Mouse (Mus musculus) midbrain, embryonic 12.5 days (tissue): Measurements from ENCODE around the gene Prpf40b. TPM values are rescaled to one million over a fixed set of nuclear protein-coding genes. Genes with fewer than 3 reads are reported as not detected.
"Not testable (repeated sequence)": the region's sequence is repeated elsewhere in the genome, so short reads cannot be mapped to it uniquely, and the experiment has no call there.

ENCODE experiments used
- ATAC-seq: fragments of 200-750 bp; cut with Nextera tagmentation; 2 replicates; pipeline ENCODE4 v1.8.0; 2017; ENCODE audit warnings: low read depth, moderate TSS enrichment, moderate library complexity; ENCODE audit not compliant: low FRiP score
- H3K27ac ChIP-seq: fragments of 300-500 bp; sonication (generic); replicated peaks from 2 replicates; pipeline ENCODE4 v1.5.1; 2016; ENCODE audit warnings: mild to moderate bottlenecking
- H3K27me3 ChIP-seq: fragments of 300-500 bp; sonication (generic); 2 replicates; pipeline ENCODE4 v1.6.1; 2016; ENCODE audit warnings: mild to moderate bottlenecking
- H3K36me3 ChIP-seq: fragments of 300-500 bp; sonication (generic); 2 replicates; pipeline ENCODE4 v1.6.1; 2016
- H3K4me1 ChIP-seq: fragments of 300-500 bp; sonication (generic); 2 replicates; pipeline ENCODE4 v1.6.1; 2016
- H3K4me2 ChIP-seq: fragments of 300-500 bp; sonication (generic); replicated peaks from 2 replicates; pipeline ENCODE4 v1.6.1; 2016; ENCODE audit warnings: mild to moderate bottlenecking, moderate library complexity
- H3K4me3 ChIP-seq: fragments of 300-500 bp; sonication (generic); 2 replicates; pipeline ENCODE4 v1.5.1; 2016; ENCODE audit warnings: mild to moderate bottlenecking
- H3K9ac ChIP-seq: fragments of 300-500 bp; sonication (generic); replicated peaks from 2 replicates; pipeline ENCODE4 v1.6.1; 2016; ENCODE audit warnings: mild to moderate bottlenecking, moderate library complexity
- H3K9me3 ChIP-seq: fragments of 300-500 bp; sonication (generic); 2 replicates; pipeline ENCODE4 v1.6.1; 2016; ENCODE audit warnings: mild to moderate bottlenecking
- WGBS: fragments of 180-500 bp; shearing (Covaris S2); methylation state at CpG from one replicate; pipeline ENCODE4 v1.1.7; 2016; 5-methylcytosine and 5-hydroxymethylcytosine counted together
- polyA plus RNA-seq: library from polyadenylated mRNA; unstranded; fragments of >200 nt; fragmentation: Nextera tagmentation; extraction: Ambion mirVana; gene quantifications from 2 replicates; pipeline ENCODE4 v1.2.1, GENCODE M21; 2016

Prpf40b gene
- 75.9 and 78.1 TPM in 2 replicates for polyA plus RNA-seq

DNA sequence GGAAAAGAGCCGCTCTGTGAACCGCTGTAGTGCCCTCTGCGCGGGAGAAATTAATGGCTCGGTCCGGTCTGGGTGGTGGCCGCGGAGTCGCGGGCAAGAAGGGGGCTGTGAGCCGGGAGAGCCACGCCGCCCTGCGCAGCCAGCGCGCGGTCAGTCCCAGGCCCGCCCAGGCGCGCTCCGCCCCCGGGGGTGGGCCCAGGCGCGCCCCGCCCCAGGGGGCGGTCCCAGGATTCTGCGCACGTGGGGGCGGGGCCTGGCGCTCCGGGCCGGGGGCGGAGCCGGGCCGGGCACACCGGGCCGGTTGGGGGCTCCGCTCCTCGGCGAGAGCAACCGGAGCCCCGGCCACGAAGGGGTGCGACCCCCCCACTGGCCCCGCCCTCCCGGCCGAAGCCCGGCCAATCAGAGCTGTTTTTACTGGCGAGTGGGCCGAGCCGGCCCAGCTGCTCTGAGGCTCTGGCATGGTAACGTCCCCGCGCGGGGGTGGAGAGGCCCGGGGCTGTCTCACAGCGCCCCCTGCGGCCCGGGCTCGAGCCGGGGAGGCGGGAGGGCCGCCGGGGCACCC is at the start of gene Prpf40b:
TSS of gene Prpf40b (plus strand) at position 275 of the 562 bp plus-strand sequence.
- peak; percentile 97 for ATAC-seq
- peaks cover 17% of the 10 kb centered on the region for H3K4me1 ChIP-seq
- peak within 1 kb of the TSS; percentile 92 for H3K27ac ChIP-seq
- H3K4me3 ChIP-seq = peak within 1 kb of the TSS; percentile 71
- no peaks in the 10 kb centered on the region for H3K27me3 ChIP-seq
- H3K9me3 ChIP-seq = no peaks in the 10 kb centered on the region
- H3K9ac ChIP-seq = peak within 1 kb of the TSS; percentile 83
- H3K36me3 ChIP-seq = no peaks in the 10 kb centered on the region
- 1% methylated on average over 58 of the region's 64 CpGs for WGBS
- peak within 1 kb of the TSS; percentile 67 for H3K4me2 ChIP-seq

- Histone ChIP-seq H3K36me3 (peaks cover 77% of the 10 kb centered on the region), H3K4me1 (peaks cover 10% of the 10 kb centered on the region)
- not testable (repeated sequence) for H3K4me2 ChIP-seq, ATAC-seq, H3K4me3 ChIP-seq, H3K27ac ChIP-seq, H3K9ac ChIP-seq, H3K9me3 ChIP-seq, H3K27me3 ChIP-seq
- WGBS = 93% methylated on average over 6 of the region's 6 CpGs
These were observed 48.2 kb upstream of the Prpf40b start for GRCm38 (mm10) chr15:99246736-99247135.

DNA sequence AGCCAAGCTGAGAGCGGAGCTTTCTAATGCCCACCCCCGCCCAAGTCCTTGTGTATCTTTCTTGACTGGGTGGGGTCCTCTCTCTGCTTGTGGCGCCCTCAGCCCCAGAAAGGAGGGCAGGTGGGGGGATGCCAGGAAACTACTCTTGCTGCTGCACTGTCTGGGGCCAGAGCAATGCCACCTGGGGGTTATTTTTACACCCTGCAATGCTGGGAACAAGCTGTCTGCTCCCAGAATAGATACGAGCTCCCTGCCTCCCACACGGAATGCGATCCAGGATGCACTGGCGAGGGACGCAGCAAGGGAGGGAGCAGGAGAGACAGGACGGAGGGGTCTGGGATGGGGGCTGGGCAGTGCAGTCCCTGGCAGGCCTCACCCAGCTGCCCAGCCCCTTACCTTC is 45.9 kb upstream of the Prpf40b start:
- WGBS = 82% methylated on average over 9 of the region's 9 CpGs
- H3K36me3 ChIP-seq = peaks cover 56% of the 10 kb centered on the region
- H3K27me3 ChIP-seq = no peaks in the 10 kb centered on the region
- H3K4me3 ChIP-seq = no peak overlapping the region
- ATAC-seq = no peak
- no peak overlapping the region for H3K9ac ChIP-seq
- H3K27ac ChIP-seq = no peak overlapping the region
- peaks cover 20% of the 10 kb centered on the region for H3K4me1 ChIP-seq
- H3K4me2 ChIP-seq = no peak overlapping the region
- no peaks in the 10 kb centered on the region for H3K9me3 ChIP-seq

GRCm38 (mm10) chr15:99249938-99250337 is 44.9 kb upstream of the Prpf40b start:
- WGBS = 89% methylated on average over 11 of the region's 11 CpGs
- no peak for ATAC-seq
- Histone ChIP-seq H3K27ac (no peak overlapping the region), H3K9ac (no peak overlapping the region), H3K36me3 (peaks cover 46% of the 10 kb centered on the region), H3K4me2 (no peak overlapping the region; the same call in 1 of the 2 replicates), H3K27me3 (no peaks in the 10 kb centered on the region), H3K4me3 (no peak overlapping the region), H3K4me1 (peaks cover 20% of the 10 kb centered on the region), H3K9me3 (no peaks in the 10 kb centered on the region)

- H3K27ac ChIP-seq, H3K27me3 ChIP-seq, H3K9me3 ChIP-seq: not testable (repeated sequence)
- Histone ChIP-seq H3K4me3 (peak overlapping the region; percentile 62), H3K4me2 (peak overlapping the region; percentile 92), H3K9ac (peak overlapping the region; percentile 66), H3K4me1 (peaks cover 20% of the 10 kb centered on the region), H3K36me3 (peaks cover 36% of the 10 kb centered on the region)
- peak; percentile 44 for ATAC-seq
- WGBS = under 1% methylated on average over 14 of the region's 15 CpGs
These were observed 43.8 kb upstream of the Prpf40b start for GRCm38 (mm10) chr15:99251111-99251510.

GRCm38 (mm10) chr15:99251626-99252380 is 43.1 kb upstream of the Prpf40b start, which contains the start of gene Mcrs1:
Mcrs1 (minus strand) TSS chr15:99251961.
- Histone ChIP-seq H3K36me3 (peaks cover 29% of the 10 kb centered on the region), H3K4me3 (peak within 1 kb of the TSS; percentile 62), H3K27me3 (peaks cover 5% of the 10 kb centered on the region), H3K4me1 (peaks cover 20% of the 10 kb centered on the region), H3K4me2 (peak within 1 kb of the TSS; percentile 92), H3K9me3 (no peaks in the 10 kb centered on the region), H3K9ac (peak within 1 kb of the TSS; percentile 72), H3K27ac (peak within 1 kb of the TSS; percentile 96)
- peak; percentile 91 for ATAC-seq
- WGBS = under 1% methylated on average over 52 of the region's 52 CpGs

GRCm38 (mm10) chr15:99252381-99253174 is 42.3 kb upstream of the Prpf40b start:
- peaks cover 21% of the 10 kb centered on the region for H3K36me3 ChIP-seq
- H3K4me2 ChIP-seq = peak overlapping the region; percentile 92
- peak overlapping the region; percentile 62 for H3K4me3 ChIP-seq
- ATAC-seq = no peak
- H3K9me3 ChIP-seq = no peaks in the 10 kb centered on the region
- H3K27ac ChIP-seq = peak overlapping the region; percentile 96
- peaks cover 5% of the 10 kb centered on the region for H3K27me3 ChIP-seq
- H3K9ac ChIP-seq = peak overlapping the region; percentile 72
- H3K4me1 ChIP-seq = peaks cover 20% of the 10 kb centered on the region
- WGBS = 5% methylated on average over 22 of the region's 22 CpGs

DNA sequence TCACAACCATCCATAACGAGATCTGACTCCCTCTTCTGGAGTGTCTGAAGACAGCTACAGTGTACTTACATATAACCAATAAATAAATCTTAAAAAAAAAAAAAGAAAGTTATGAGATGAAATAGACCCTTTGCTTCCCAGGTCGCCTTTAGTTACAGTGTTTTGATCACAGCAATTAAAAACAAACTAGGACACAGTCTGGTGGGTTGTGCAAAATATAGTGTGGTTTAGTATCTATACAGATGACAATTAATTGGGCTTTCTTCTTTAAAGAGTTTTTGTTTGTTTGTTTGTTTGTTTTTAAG is 41.8 kb upstream of the Prpf40b start:
- ATAC-seq, H3K4me3 ChIP-seq, H3K9ac ChIP-seq, H3K27ac ChIP-seq, H3K27me3 ChIP-seq, H3K9me3 ChIP-seq: not testable (repeated sequence)
- H3K36me3 ChIP-seq = peaks cover 16% of the 10 kb centered on the region
- H3K4me1 ChIP-seq = peaks cover 20% of the 10 kb centered on the region
- 72% methylated on average over 2 of the region's 2 CpGs for WGBS
- H3K4me2 ChIP-seq = peak overlapping the region; percentile 92

- no peak overlapping the region for H3K27ac ChIP-seq
- no peak overlapping the region for H3K4me3 ChIP-seq
- H3K27me3 ChIP-seq = peaks cover 5% of the 10 kb centered on the region
- H3K4me2 ChIP-seq = no peak overlapping the region
- no peak overlapping the region for H3K9ac ChIP-seq
- peaks cover 9% of the 10 kb centered on the region for H3K36me3 ChIP-seq
- no peak for ATAC-seq
- H3K9me3 ChIP-seq = no peaks in the 10 kb centered on the region
- WGBS = 98% methylated on average over 6 of the region's 6 CpGs
- H3K4me1 ChIP-seq = peaks cover 20% of the 10 kb centered on the region
These were observed 41.1 kb upstream of the Prpf40b start for GRCm38 (mm10) chr15:99253772-99254171.

GRCm38 (mm10) chr15:99254477-99255005 is 40.3 kb upstream of the Prpf40b start:
- H3K9ac ChIP-seq = no peak overlapping the region

GRCm38 (mm10) chr15:99255241-99255749 is 39.6 kb upstream of the Prpf40b start:
- Histone ChIP-seq H3K4me1 (peaks cover 25% of the 10 kb centered on the region), H3K27me3 (peaks cover 5% of the 10 kb centered on the region)
- 87% methylated on average over 6 of the region's 6 CpGs for WGBS

More at GRCm38 (mm10) chr15:99254477-99255005, 40.3 kb upstream of the Prpf40b start:
- H3K4me2 ChIP-seq = no peak overlapping the region
- WGBS = 92% methylated on average over 2 of the region's 2 CpGs
- peaks cover 2% of the 10 kb centered on the region; the same call in 1 of the 2 replicates for H3K36me3 ChIP-seq
- H3K4me3 ChIP-seq = no peak overlapping the region
- H3K27me3 ChIP-seq = peaks cover 5% of the 10 kb centered on the region
- H3K27ac ChIP-seq = no peak overlapping the region
- no peak for ATAC-seq
- H3K9me3 ChIP-seq = no peaks in the 10 kb centered on the region
- H3K4me1 ChIP-seq = peaks cover 24% of the 10 kb centered on the region

More at GRCm38 (mm10) chr15:99255241-99255749, 39.6 kb upstream of the Prpf40b start:
- Histone ChIP-seq H3K27ac (no peak overlapping the region), H3K36me3 (no peaks in the 10 kb centered on the region), H3K4me2 (no peak overlapping the region), H3K9me3 (no peaks in the 10 kb centered on the region), H3K4me3 (no peak overlapping the region), H3K9ac (no peak overlapping the region)
- no peak for ATAC-seq
